Mouse (Mus musculus): ENCODE data around the gene Hdac9. TPM values are rescaled to one million over a fixed set of nuclear protein-coding genes. Genes with fewer than 3 reads are reported as not detected.

Hdac9 gene
- polyA plus RNA-seq, 1 experiment from 2014 or later, result 12.0 TPM

GRCm38 (mm10) chr12:34614796-34615195 is 302.1 kb downstream of the Hdac9 start:
- H3K4me2 ChIP-seq (replicated peaks), result no peak overlapping the region
- no peak overlapping the region for H3K9ac ChIP-seq
- DNase-seq (ENCODE audit: low spot score), result no peak
- H3K4me1 ChIP-seq (replicated peaks; ENCODE audit: control insufficient read depth, insufficient read depth, low read length), result no peaks in the 10 kb centered on the region
- no peak for ATAC-seq (ENCODE audit: low FRiP score)
- no peaks in the 10 kb centered on the region for H3K9me3 ChIP-seq (ENCODE audit: control insufficient read depth, low read length)
- no peaks in the 10 kb centered on the region for H3K36me3 ChIP-seq (replicated peaks; ENCODE audit: control insufficient read depth, insufficient read depth)
- WGBS, result 77% methylated on average over 5 of the region's 5 CpGs
- H3K27me3 ChIP-seq (ENCODE audit: control insufficient read depth, insufficient read depth, low read length), result no peaks in the 10 kb centered on the region
- no peak overlapping the region for H3K27ac ChIP-seq
- H3K4me3 ChIP-seq (replicated peaks; ENCODE audit: low read length), result no peak overlapping the region

GRCm38 (mm10) chr12:34612511-34612910 is 304.4 kb downstream of the Hdac9 start:
- Histone ChIP-seq H3K36me3 (replicated peaks; ENCODE audit: control insufficient read depth, insufficient read depth) (no peaks in the 10 kb centered on the region), H3K9me3 (ENCODE audit: control insufficient read depth, low read length) (no peaks in the 10 kb centered on the region), H3K4me1 (replicated peaks; ENCODE audit: control insufficient read depth, insufficient read depth, low read length) (no peaks in the 10 kb centered on the region), H3K9ac (no peak overlapping the region), H3K27me3 (ENCODE audit: control insufficient read depth, insufficient read depth, low read length) (no peaks in the 10 kb centered on the region), H3K4me2 (replicated peaks) (no peak overlapping the region), H3K27ac (no peak overlapping the region), H3K4me3 (replicated peaks; ENCODE audit: low read length) (no peak overlapping the region)
- ATAC-seq (ENCODE audit: low FRiP score), result no peak
- no peak for DNase-seq (ENCODE audit: low spot score)
- 97% methylated on average over 3 of the region's 3 CpGs for WGBS

- Histone ChIP-seq H3K4me1 (replicated peaks; ENCODE audit: control insufficient read depth, insufficient read depth, low read length) (no peaks in the 10 kb centered on the region), H3K9me3 (ENCODE audit: control insufficient read depth, low read length) (no peaks in the 10 kb centered on the region), H3K36me3 (replicated peaks; ENCODE audit: control insufficient read depth, insufficient read depth) (no peaks in the 10 kb centered on the region), H3K27me3 (ENCODE audit: control insufficient read depth, insufficient read depth, low read length) (no peaks in the 10 kb centered on the region), H3K4me2 (replicated peaks) (no peak overlapping the region), H3K27ac (no peak overlapping the region), H3K9ac (no peak overlapping the region), H3K4me3 (replicated peaks; ENCODE audit: low read length) (no peak overlapping the region)
- no peak for DNase-seq (ENCODE audit: low spot score)
- 83% methylated on average over 4 of the region's 4 CpGs for WGBS
- no peak for ATAC-seq (ENCODE audit: low FRiP score)
These were observed 312.4 kb downstream of the Hdac9 start for GRCm38 (mm10) chr12:34604521-34604920.

- Histone ChIP-seq H3K27ac (no peak overlapping the region), H3K9me3 (ENCODE audit: control insufficient read depth, low read length) (no peaks in the 10 kb centered on the region), H3K36me3 (replicated peaks; ENCODE audit: control insufficient read depth, insufficient read depth) (no peaks in the 10 kb centered on the region), H3K4me1 (replicated peaks; ENCODE audit: control insufficient read depth, insufficient read depth, low read length) (no peaks in the 10 kb centered on the region), H3K4me2 (replicated peaks) (no peak overlapping the region), H3K27me3 (ENCODE audit: control insufficient read depth, insufficient read depth, low read length) (no peaks in the 10 kb centered on the region), H3K9ac (no peak overlapping the region), H3K4me3 (replicated peaks; ENCODE audit: low read length) (no peak overlapping the region)
- 92% methylated on average over 10 of the region's 10 CpGs for WGBS
- DNase-seq (ENCODE audit: low spot score) (no peak), ATAC-seq (ENCODE audit: low FRiP score) (no peak)
These were observed 322.6 kb downstream of the Hdac9 start for GRCm38 (mm10) chr12:34594167-34594793.

- ATAC-seq (ENCODE audit: low FRiP score) (no peak), DNase-seq (ENCODE audit: low spot score) (no peak)
- 51% methylated on average over 4 of the region's 4 CpGs for WGBS
- Histone ChIP-seq H3K4me1 (replicated peaks; ENCODE audit: control insufficient read depth, insufficient read depth, low read length) (no peaks in the 10 kb centered on the region), H3K4me3 (replicated peaks; ENCODE audit: low read length) (no peak overlapping the region), H3K4me2 (replicated peaks) (no peak overlapping the region), H3K9me3 (ENCODE audit: control insufficient read depth, low read length) (no peaks in the 10 kb centered on the region), H3K36me3 (replicated peaks; ENCODE audit: control insufficient read depth, insufficient read depth) (no peaks in the 10 kb centered on the region), H3K27me3 (ENCODE audit: control insufficient read depth, insufficient read depth, low read length) (no peaks in the 10 kb centered on the region), H3K9ac (no peak overlapping the region), H3K27ac (no peak overlapping the region)
These were observed 329.7 kb downstream of the Hdac9 start for GRCm38 (mm10) chr12:34587171-34587570.

GRCm38 (mm10) chr12:34582522-34582921 is 334.4 kb downstream of the Hdac9 start:
- no peak for ATAC-seq (ENCODE audit: low FRiP score)
- Histone ChIP-seq H3K9me3 (ENCODE audit: control insufficient read depth, low read length) (no peaks in the 10 kb centered on the region), H3K4me2 (replicated peaks) (no peak overlapping the region), H3K4me1 (replicated peaks; ENCODE audit: control insufficient read depth, insufficient read depth, low read length) (no peaks in the 10 kb centered on the region), H3K36me3 (replicated peaks; ENCODE audit: control insufficient read depth, insufficient read depth) (no peaks in the 10 kb centered on the region), H3K9ac (no peak overlapping the region), H3K27ac (no peak overlapping the region), H3K27me3 (ENCODE audit: control insufficient read depth, insufficient read depth, low read length) (no peaks in the 10 kb centered on the region), H3K4me3 (replicated peaks; ENCODE audit: low read length) (no peak overlapping the region)
- 92% methylated on average over 4 of the region's 4 CpGs for WGBS
- no peak for DNase-seq (ENCODE audit: low spot score)

- Histone ChIP-seq H3K27ac (no peak overlapping the region), H3K4me3 (replicated peaks; ENCODE audit: low read length) (no peak overlapping the region), H3K9ac (no peak overlapping the region), H3K4me2 (replicated peaks) (no peak overlapping the region), H3K4me1 (replicated peaks; ENCODE audit: control insufficient read depth, insufficient read depth, low read length) (no peaks in the 10 kb centered on the region), H3K27me3 (ENCODE audit: control insufficient read depth, insufficient read depth, low read length) (no peaks in the 10 kb centered on the region), H3K36me3 (replicated peaks; ENCODE audit: control insufficient read depth, insufficient read depth) (no peaks in the 10 kb centered on the region), H3K9me3 (ENCODE audit: control insufficient read depth, low read length) (no peaks in the 10 kb centered on the region)
- ATAC-seq (ENCODE audit: low FRiP score), result no peak
- no peak for DNase-seq (ENCODE audit: low spot score)
- 86% methylated on average over 1 of the region's 1 CpGs for WGBS
These were observed 337.7 kb downstream of the Hdac9 start for GRCm38 (mm10) chr12:34579220-34579619.

GRCm38 (mm10) chr12:34571069-34571468 is 345.8 kb downstream of the Hdac9 start:
- DNase-seq (ENCODE audit: low spot score) (no peak), ATAC-seq (ENCODE audit: low FRiP score) (no peak)
- Histone ChIP-seq H3K36me3 (replicated peaks; ENCODE audit: control insufficient read depth, insufficient read depth) (no peaks in the 10 kb centered on the region), H3K4me1 (replicated peaks; ENCODE audit: control insufficient read depth, insufficient read depth, low read length) (no peaks in the 10 kb centered on the region), H3K27ac (no peak overlapping the region), H3K4me3 (replicated peaks; ENCODE audit: low read length) (no peak overlapping the region), H3K27me3 (ENCODE audit: control insufficient read depth, insufficient read depth, low read length) (no peaks in the 10 kb centered on the region), H3K9me3 (ENCODE audit: control insufficient read depth, low read length) (no peaks in the 10 kb centered on the region), H3K9ac (no peak overlapping the region), H3K4me2 (replicated peaks) (no peak overlapping the region)
- 58% methylated on average over 1 of the region's 1 CpGs for WGBS

GRCm38 (mm10) chr12:34569472-34569871 is 347.4 kb downstream of the Hdac9 start:
- 75% methylated on average over 3 of the region's 3 CpGs for WGBS
- Histone ChIP-seq H3K9ac (no peak overlapping the region), H3K4me1 (replicated peaks; ENCODE audit: control insufficient read depth, insufficient read depth, low read length) (no peaks in the 10 kb centered on the region), H3K4me2 (replicated peaks) (no peak overlapping the region), H3K27ac (no peak overlapping the region), H3K27me3 (ENCODE audit: control insufficient read depth, insufficient read depth, low read length) (no peaks in the 10 kb centered on the region), H3K36me3 (replicated peaks; ENCODE audit: control insufficient read depth, insufficient read depth) (no peaks in the 10 kb centered on the region), H3K9me3 (ENCODE audit: control insufficient read depth, low read length) (no peaks in the 10 kb centered on the region), H3K4me3 (replicated peaks; ENCODE audit: low read length) (no peak overlapping the region)
- DNase-seq (ENCODE audit: low spot score), result no peak
- no peak; the same call in 1 of the 2 replicates for ATAC-seq (ENCODE audit: low FRiP score)

GRCm38 (mm10) chr12:34569052-34569451 is 347.8 kb downstream of the Hdac9 start:
- 0 out of 2 replicates have a peak, but pooled peaks have one; percentile 59 for ATAC-seq (ENCODE audit: low FRiP score)
- Histone ChIP-seq H3K4me1 (replicated peaks; ENCODE audit: control insufficient read depth, insufficient read depth, low read length) (no peaks in the 10 kb centered on the region), H3K4me2 (replicated peaks) (no peak overlapping the region), H3K9ac (no peak overlapping the region), H3K27me3 (ENCODE audit: control insufficient read depth, insufficient read depth, low read length) (no peaks in the 10 kb centered on the region), H3K4me3 (replicated peaks; ENCODE audit: low read length) (no peak overlapping the region), H3K27ac (no peak overlapping the region), H3K9me3 (ENCODE audit: control insufficient read depth, low read length) (no peaks in the 10 kb centered on the region), H3K36me3 (replicated peaks; ENCODE audit: control insufficient read depth, insufficient read depth) (no peaks in the 10 kb centered on the region)
- no peak for DNase-seq (ENCODE audit: low spot score)
- WGBS, result 48% methylated on average over 3 of the region's 3 CpGs

Data from hindbrain, embryonic 14.5 days (tissue).